Mouse (Mus musculus): ENCODE data around the gene Pdzrn3.

The Pdzrn3 gene

GRCm38 (mm10) chr6:101327196-101327595 lies 50.5 kb downstream of the Pdzrn3 start:
- in situ Hi-C loops (cut with MboI), result no loop called here

- in situ Hi-C loops (cut with MboI), result no loop called here
These were observed 51.7 kb downstream of the Pdzrn3 start for GRCm38 (mm10) chr6:101325842-101326639.

DNA sequence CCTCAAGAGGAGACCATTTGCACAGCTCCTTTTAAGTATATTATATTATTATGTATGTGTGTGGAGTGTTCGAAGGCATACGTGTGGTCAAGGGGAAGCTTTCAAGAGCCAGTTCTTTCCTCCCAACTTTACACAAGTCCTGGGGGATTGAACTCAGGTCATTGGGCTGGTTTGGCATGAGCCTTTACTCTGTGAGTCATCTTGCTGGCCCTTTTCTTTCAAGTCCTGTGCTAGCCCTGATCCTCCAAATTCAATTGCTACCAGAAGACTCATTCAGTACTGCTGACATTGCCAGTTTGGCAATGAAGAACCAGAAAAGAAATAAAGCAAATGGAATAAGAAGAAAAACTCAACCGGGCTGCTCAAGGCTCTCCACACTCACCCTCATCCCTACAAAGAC lies 55.1 kb downstream of the Pdzrn3 start:
- in situ Hi-C loops (cut with MboI), result no loop called here

- in situ Hi-C loops (cut with MboI), result no loop called here
These were observed 57.3 kb downstream of the Pdzrn3 start for GRCm38 (mm10) chr6:101320386-101320785.

GRCm38 (mm10) chr6:101319374-101319967 lies 58.2 kb downstream of the Pdzrn3 start:
- in situ Hi-C loops (cut with MboI), result no loop called here

DNA sequence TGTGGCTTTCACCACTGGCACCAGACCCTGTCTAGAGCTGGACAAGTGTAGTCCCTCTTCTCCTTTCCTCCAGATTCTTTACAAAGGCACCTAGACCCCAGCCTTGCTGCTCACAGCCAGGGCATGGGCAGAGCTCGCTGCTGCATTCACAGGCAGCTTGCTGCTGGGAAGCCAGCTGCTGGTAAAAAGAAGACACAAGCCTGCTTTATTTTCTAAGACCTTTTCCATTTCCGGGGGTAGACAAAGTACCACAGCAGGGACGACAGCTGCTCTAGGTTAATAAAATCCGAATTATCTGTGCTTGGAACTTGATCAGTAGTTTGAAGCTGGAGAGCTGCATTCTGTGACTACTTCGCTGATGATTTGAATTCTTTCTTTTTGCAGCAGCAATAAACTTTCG lies 59.2 kb downstream of the Pdzrn3 start:
- in situ Hi-C loops (cut with MboI), result no loop called here

DNA sequence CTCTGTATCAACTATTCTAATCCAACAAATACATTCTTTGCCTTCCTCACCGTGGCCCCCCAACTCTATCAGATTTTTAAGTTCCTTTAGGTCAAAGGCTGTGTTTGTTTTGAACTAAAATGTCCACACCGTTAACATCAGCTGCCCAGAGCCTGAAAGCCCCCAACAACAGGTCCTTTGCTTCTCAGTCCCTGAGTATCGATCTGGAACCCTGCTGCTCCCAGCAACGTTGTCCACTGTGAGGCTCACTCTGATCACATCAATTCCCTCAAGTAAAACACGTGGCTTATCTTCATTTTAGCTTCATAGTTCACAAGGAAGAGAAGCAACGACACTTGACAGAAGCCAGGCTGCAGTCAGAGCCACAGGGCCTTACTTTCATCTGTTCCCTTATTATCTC lies 66.3 kb downstream of the Pdzrn3 start:
- in situ Hi-C loops (cut with MboI), result no loop called here

- in situ Hi-C loops (cut with MboI), result no loop called here
These were observed 67.2 kb downstream of the Pdzrn3 start for GRCm38 (mm10) chr6:101310491-101310890.

DNA sequence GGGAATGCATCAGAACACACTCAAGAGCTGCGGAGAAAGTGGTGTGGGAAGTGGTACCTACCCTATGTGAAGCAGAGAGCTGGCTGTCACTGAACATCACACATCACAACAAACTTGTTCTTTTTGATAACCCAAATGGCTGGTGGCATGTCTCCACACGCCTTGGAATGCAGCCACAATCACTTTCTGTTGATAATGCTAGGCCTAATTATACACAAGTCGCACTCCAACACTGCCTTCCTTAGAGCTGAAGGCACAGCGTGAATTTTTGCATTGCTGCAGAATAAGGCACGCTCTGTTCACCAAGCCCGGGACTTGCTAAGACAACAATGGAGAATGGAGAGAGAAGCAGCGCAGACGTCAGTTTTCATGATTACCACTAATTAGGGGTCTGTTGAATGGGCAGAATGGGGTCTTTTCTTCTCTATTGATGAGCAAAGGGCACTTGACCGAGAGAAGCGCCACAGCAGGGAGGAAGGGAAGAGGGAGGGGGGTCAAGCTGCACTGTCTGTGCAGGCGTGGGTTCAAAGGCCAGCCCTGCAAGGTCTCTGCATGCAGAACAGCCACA lies 69.6 kb downstream of the Pdzrn3 start:
- in situ Hi-C loops (cut with MboI), result no loop called here

DNA sequence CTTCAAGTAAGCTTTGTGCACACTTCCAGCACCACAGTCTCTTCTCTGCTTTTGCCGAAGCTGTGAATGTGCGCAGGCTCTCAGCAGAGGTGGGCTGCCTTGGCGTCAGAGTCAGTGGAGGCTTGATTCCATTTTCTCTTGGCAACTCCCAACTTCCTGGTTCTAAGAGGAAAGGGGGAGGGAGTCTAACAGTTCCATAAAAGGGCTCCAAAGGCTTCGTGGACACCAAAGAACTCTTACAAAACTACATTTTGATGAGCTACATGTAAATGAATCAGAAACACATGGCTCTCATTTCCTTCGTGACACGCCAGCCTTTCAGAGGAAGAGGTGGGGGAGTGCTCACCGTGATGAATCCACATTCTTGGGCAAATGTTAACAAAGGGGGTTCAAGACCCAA lies 70.9 kb downstream of the Pdzrn3 start:
- in situ Hi-C loops (cut with MboI), result no loop called here

- in situ Hi-C loops (cut with MboI), result no loop called here
These were observed 72.2 kb downstream of the Pdzrn3 start for GRCm38 (mm10) chr6:101305543-101305942.

- in situ Hi-C loops (cut with MboI), result no loop called here
These were observed 73.5 kb downstream of the Pdzrn3 start for GRCm38 (mm10) chr6:101303959-101304738.

DNA sequence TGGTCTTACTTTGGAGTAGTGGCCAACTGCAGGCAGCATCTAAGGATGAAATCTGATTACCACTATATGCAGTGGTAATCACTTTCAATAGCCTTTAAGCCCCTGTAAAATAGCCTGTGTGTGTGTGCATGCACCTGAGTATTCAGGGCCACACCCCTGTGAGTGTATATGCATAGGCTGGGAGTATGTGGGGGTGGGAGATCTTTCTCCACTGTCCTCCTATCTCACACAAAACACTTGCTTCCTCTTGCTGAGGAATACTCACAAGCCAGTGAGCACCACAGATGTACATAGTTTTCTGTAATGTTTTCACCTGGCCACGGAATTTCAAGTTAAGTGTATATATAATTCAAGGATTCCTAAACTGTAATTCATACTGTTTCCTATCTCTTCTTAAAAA lies 74.2 kb downstream of the Pdzrn3 start:
- in situ Hi-C loops (cut with MboI), result no loop called here

GRCm38 (mm10) chr6:101301154-101301553 lies 76.5 kb downstream of the Pdzrn3 start:
- in situ Hi-C loops (cut with MboI), result no loop called here

DNA sequence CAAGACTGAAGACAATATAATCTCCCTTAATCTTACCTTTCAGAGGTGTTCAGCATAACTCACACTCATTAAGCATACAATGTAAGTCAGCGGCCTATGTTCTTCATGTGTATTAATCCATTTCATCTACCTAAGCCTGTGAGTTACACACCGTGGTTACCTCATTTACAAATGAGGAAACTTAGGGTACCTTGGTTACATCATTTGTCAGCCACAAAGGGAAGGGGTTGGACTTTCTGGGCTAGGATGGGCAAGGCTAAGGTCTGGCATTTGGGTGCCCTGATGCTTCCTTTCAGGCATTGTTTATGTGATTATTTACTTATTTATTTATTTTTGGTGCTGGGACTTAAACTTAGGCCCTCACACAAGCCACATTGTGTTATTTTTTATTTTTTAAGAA lies 78.3 kb downstream of the Pdzrn3 start:
- in situ Hi-C loops (cut with MboI), result no loop called here

GRCm38 (mm10) chr6:101297563-101298520 lies 79.9 kb downstream of the Pdzrn3 start:
- in situ Hi-C loops (cut with MboI), result no loop called here

- in situ Hi-C loops (cut with MboI), result no loop called here
These were observed 80.7 kb downstream of the Pdzrn3 start for GRCm38 (mm10) chr6:101296997-101297396.

GRCm38 (mm10) chr6:101296280-101296679 lies 81.4 kb downstream of the Pdzrn3 start:
- in situ Hi-C loops (cut with MboI), result no loop called here

DNA sequence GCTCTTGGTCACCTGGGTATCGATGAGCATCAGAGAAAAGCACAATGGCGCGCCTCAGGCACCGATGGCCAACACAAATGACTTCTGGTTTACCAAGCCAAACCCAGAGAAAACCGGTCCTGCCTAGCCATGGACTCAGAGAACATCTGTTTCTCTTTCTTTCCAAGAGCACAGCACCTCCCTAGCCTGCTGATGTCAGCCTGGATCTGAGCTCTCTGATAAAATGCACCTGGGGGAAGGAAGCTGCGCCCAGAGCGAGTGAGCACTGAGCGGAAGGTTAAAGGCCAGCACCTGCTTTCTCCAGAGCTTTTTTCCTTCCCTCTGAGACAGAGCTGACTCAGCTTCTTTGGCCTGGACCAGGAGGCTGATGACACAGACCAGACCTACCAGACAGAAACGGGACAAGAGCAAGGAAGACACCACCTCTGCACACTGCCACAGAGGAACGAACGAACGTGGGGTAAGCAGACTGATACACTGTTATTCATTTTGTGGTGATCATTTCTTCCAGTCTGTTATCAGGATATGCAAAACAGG lies 84.6 kb downstream of the Pdzrn3 start:
- in situ Hi-C loops (cut with MboI), result no loop called here

DNA sequence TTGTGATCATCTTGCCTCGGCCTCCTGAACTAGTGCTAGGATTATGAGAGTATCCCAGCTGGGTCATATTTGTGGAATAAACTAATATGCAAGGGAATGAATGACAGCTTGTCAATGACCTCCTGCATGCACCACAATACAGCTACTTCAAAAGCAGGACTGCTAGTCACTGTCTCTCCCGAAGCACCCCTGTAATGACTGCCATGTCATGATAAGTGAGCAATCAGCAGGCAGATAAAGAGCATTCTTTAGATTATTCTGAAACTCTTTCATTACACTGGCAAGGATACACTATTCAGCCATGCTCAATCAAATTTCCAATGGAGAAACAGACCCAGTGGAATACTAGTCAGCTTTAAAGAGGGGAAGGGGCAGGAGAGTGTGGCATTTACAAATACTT lies 85.8 kb downstream of the Pdzrn3 start:
- in situ Hi-C loops (cut with MboI), result no loop called here

- in situ Hi-C loops (cut with MboI), result no loop called here
These were observed 87.5 kb downstream of the Pdzrn3 start for GRCm38 (mm10) chr6:101290160-101290559.

All from mature B cell (primary cell).